Mouse (Mus musculus) lung, adult 2 months (tissue): ENCODE measurements around the gene Ntng1. TPM values are rescaled to one million over a fixed set of nuclear protein-coding genes. Genes with fewer than 3 reads are reported as not detected.
A peak's percentile ranks its signal among the peaks of the same experiment; 100 is the strongest.

ENCODE experiments used
- DNase-seq: peaks from one replicate; pipeline ENCODE4 v3.0.0; 2022
- H3K4me1 ChIP-seq: fragments of 200-500 bp; 2 replicates; pipeline ENCODE4 v1.6.1; 2011; ENCODE audit warnings: low read length; ENCODE audit not compliant: control insufficient read depth, insufficient read depth
- H3K4me3 ChIP-seq: fragments of 200-500 bp; replicated peaks from 2 replicates; pipeline ENCODE3; 2011; ENCODE audit warnings: low read depth, mild to moderate bottlenecking, control low read depth, low read length; ENCODE audit errors: extremely low read depth
- CTCF ChIP-seq: fragments of 200-500 bp; IDR thresholded peaks from 2 replicates; pipeline ENCODE4 v1.5.1; 2011; ENCODE audit warnings: mild to moderate bottlenecking, low read length, control low read depth; ENCODE audit not compliant: insufficient read depth
- POLR2A ChIP-seq: fragments of 200-500 bp; IDR thresholded peaks from 2 replicates; pipeline ENCODE4 v1.6.1; 2011; ENCODE audit warnings: low read depth, mild to moderate bottlenecking, control low read depth, low read length, borderline replicate concordance; ENCODE audit errors: extremely low read depth
- WGBS: fragments of 180-500 bp; shearing (Covaris S2); methylation state at CpG from one replicate; pipeline ENCODE4 v1.1.7; 2018; 5-methylcytosine and 5-hydroxymethylcytosine counted together
- polyA plus RNA-seq: library from polyadenylated mRNA; depleted of rRNA; stranded (reverse); fragments of >200 nt; gene quantifications from 2 replicates; pipeline ENCODE4 v1.2.3, GENCODE M21; 2012; rRNA removed

Ntng1 gene
- polyA plus RNA-seq = 0.02 and 0.58 TPM in 2 replicates

DNA sequence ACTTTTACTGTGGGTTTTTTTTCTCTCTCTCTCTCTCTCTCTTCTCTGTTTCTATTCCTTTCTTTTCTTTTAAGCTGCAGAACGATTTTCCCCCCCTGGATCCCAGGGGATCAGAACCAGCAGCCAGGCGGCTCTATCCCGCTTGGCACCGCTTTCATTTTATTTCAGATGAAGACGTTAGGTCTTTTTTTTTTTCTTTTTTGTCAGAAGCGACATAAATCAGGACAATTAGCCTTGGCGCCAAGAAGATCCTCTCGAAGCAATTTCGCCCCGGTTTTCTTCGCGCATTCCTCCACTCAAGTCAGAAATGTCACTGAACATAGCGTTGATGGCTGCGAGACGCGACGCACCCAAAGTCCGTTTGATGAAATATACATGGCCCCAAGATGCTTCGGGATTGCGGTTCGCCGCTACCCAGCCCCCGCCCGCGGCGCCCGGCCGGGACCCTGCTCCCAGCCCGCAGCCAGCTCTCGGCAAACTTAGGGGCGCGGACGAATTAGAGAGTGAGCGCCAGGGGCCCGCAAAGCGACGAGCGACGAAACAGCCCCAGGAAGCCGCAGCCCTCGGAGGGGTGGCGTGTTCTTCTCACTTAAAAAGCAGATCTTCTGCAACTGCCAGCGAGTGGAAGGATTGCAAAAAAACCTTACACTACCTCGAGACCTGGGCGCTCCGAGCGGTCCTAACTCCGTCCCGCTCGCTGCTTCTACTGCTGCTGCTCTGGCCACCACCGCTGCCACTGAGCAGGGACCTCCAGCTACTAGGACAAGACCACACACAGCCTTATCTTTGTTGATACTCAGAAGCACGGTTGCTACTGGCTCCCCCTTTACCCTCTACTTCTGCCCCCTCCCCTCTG lies at the start of gene Ntng1:
TSS of gene Ntng1 (minus strand) at position 806 of the 856 bp plus-strand sequence.
- TF ChIP-seq POLR2A = no peak
- no peak for TF ChIP-seq CTCF
- DNase-seq = no peak
- Histone ChIP-seq H3K4me3 (peak within 1 kb of the TSS; percentile 45), H3K4me1 (peaks cover 3% of the 10 kb centered on the region)
- 1% methylated on average over 52 of the region's 52 CpGs for WGBS

DNA sequence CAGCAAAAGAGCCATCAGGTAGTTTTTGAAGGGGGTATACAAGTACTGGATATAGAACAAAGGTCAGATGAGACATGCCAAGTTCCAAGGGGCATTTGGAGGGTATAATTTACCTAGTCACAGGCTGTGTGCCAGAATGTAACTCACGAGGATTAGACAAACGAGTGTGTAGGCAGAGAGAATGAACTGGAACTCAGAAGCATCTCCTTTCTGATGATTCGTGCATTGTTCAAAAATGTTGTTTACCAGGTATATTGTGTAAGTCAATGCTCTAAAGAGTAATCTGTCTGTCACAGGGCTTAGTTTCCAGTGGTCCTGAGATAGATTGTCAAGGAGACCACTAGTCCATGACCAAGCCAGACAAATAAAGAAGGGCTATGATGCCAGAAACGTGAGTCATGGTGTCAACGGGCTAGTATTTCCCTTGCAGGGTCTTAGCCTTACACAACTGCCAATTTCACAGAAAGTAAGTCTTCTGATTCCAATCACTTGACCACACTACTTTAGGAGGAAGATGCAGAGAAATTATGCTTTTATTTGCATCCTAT lies 43.7 kb upstream of the Ntng1 start:
- Histone ChIP-seq H3K4me3 (no peak overlapping the region), H3K4me1 (no peaks in the 10 kb centered on the region)
- 74% methylated on average over 5 of the region's 5 CpGs for WGBS
- TF ChIP-seq POLR2A (no peak), CTCF (no peak)
- DNase-seq = no peak

DNA sequence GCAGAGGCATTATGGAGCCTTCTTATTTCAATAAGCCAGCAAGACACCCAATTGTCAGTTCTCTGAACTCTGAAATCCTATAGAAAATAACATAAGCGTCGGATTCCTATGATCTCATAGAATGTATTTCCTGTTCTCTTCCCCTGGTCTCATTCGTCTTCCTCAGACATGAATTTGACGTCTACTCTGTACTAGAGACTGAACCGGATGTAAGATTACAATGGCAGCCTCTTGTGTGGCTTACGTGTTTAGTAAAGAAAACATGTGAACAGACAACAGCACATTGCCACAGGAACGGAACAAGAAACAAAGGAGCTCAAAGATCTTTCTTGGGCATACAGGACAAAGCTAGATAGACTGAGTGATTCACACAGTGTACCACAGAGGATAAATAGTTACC lies 5.3 kb upstream of the Ntng1 start:
- 36% methylated on average over 7 of the region's 7 CpGs for WGBS
- H3K4me3 ChIP-seq = no peak overlapping the region
- no peak for TF ChIP-seq POLR2A
- TF ChIP-seq CTCF = no peak
- DNase-seq = no peak
- H3K4me1 ChIP-seq = no peaks in the 10 kb centered on the region

DNA sequence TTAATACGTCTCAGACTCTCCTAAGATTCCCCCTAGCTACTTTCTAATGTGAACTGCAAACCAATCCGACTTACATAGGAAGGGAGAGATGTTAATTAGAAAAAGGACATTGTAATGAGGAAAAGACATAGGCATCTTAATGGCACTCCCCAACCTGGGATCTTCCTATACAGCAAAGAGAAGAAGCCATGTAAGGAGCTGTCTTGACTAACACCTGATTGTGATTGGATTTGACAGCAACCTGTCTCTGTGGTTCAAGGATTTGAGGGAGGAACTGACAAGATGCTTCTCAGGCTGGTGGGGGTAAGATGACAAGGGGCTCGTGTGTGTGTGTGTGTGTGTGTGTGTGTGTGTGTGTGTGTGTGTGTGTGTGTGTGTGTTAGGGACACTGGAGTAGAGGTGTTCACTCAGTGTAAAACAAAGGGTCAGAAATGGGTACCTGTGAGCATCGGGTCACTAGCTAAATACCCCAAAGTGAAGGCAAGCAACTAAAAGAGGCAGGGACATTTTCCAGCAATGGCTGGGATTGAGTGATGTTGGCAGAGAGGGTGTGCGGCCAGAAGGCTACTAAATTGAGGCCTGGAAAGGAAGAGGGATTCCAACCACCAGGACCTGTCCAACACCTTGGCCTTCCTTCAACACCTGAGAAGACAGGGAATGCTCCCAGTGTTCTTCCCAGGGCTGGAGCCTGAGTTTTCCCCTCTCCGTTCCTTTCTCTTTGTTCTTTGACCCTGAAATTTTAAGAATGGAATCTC lies 667 bp upstream of the Ntng1 start:
- TF ChIP-seq CTCF = no peak
- TF ChIP-seq POLR2A = no peak
- H3K4me1 ChIP-seq = peaks cover 3% of the 10 kb centered on the region
- H3K4me3 ChIP-seq = no peak overlapping the region
- WGBS = 56% methylated on average over 6 of the region's 6 CpGs
- DNase-seq = no peak

DNA sequence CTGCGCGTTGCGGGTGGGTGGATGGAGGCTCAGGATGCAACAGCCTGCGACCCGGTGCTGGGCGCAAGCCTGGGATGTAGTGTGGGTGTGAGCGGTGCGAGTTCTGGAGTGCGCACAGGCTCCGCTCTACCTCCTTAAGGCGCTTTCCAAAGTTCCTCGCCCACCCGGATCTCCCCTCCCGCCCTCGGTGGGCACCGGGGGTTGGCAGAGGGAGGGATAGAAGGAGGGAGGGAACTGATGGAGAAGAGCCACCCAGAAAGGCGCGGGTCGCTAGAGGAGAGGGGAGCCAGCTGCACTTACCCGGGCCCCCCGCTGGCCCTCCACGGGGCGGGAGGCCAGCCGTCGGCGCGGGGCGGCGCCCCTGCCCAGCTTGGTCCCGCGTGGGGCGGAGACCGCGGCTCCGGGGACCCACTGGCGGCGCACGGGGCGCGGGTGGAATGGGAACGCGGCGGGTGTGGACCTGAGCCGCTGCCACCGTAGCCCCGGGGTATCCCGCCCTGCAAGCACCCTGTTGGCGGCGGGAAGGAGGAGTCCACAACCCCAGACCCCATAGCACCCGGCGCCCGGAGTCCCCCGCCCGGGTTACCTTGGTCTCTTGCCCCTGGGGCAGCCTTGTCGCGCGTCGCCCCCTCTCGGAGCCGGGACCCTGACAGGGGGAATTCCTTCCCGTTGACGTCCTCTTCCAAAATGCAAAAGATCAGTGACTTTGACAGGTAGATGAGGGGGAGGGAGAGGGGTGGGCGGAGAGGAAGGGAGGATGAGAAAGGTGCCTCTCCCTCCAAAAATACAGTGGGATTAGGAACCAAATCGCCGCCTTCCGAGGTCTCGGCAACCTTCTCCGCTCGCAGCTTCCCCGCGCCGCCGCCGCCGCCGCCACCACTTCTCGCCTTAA lies 1.3 kb downstream of the Ntng1 start:
- H3K4me1 ChIP-seq = peaks cover 3% of the 10 kb centered on the region
- TF ChIP-seq POLR2A (no peak), CTCF (no peak)
- 1% methylated on average over 76 of the region's 77 CpGs for WGBS
- peak overlapping the region; percentile 49 for H3K4me3 ChIP-seq
- DNase-seq = no peak

DNA sequence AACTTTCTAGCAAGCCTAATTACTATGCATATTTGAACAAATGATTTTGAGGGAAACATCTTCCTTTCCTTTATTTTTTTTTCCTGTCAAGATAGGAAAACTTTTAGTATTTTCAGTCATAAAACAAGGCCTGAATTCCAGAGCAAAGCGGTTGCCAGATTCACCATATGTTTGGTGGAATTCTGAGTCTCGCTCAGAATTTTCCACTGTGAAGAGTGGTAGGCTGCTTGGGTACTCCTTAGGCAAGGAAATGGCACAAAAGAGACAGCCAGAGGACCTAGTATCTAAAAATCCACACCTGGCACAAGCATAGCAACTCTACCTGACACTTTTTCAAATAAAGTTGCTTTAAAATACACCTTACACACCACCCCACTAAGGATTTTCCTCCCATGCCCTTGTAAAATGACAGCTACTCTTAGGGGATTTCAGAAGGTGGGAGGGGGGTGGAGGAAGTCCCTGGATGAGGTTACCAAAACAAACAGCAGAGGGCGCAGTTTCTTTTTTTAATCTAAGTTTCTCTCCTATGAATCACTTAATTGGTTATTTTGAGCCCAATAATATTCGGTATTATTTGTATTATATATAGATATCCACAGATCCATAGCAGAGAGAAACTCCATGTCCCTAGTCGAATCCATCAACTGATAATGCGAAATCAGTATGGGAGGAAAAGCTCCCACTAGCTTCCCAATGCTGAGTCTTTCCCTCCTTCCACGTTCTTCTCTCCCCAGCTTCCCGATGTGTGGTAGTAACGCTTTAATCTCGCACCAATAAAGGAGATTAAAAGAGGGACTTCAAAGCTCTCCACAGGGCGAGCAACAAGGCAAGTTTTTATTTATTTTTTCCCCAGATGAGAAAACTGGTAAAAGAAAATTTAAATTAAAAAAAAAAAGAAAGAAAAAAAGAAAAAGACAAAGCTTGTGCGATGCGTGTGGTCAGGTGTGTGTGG lies 2.2 kb downstream of the Ntng1 start:
- Histone ChIP-seq H3K4me3 (peak overlapping the region; percentile 49), H3K4me1 (peaks cover 3% of the 10 kb centered on the region)
- no peak for DNase-seq
- peak; percentile 7; the same call in 1 of the 2 replicates for TF ChIP-seq CTCF
- no peak for TF ChIP-seq POLR2A
- 3% methylated on average over 13 of the region's 13 CpGs for WGBS

DNA sequence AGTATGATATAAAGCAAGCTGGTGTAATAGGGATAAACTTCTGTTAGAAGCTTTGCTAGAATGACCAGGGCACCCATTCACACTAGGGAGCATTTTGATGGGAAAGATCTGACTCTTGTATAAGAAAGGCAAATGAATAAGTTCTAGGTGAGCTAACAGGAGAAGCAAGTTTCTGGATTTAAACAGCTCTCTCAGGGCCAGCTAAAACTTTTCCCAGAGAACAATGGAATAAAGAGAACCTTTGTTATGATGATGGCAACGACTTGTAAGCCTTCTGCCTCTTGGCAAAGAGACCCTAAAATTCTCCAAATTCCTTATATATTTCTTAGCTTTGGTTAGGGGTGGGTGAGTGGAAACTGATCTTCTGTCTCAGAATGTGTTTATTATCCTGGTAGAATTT lies 7.7 kb downstream of the Ntng1 start:
- no peak for TF ChIP-seq POLR2A
- TF ChIP-seq CTCF = no peak
- Histone ChIP-seq H3K4me1 (no peaks in the 10 kb centered on the region), H3K4me3 (no peak overlapping the region)
- no peak for DNase-seq
- WGBS = 17% methylated on average over 1 of the region's 1 CpGs

DNA sequence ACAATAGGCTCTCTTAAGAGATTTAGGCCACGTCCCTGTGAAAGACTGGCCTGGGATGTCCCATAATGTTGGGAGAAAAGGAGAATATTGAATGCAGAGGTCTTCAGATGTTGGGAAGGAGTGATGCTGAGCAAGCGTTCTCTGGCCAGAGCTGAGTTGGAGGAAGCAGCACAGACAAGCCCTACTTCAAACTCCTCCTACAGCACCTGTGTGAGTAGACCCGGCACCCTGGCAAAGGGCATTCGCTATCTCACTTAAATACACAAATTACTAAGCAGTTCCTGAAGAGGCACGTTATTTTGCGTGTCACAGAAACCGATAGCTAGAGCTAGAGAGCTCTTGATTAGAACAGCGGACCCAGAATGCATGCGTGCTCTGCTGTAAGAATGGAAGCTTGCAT lies 10.7 kb downstream of the Ntng1 start:
- Histone ChIP-seq H3K4me3 (no peak overlapping the region), H3K4me1 (no peaks in the 10 kb centered on the region)
- 60% methylated on average over 9 of the region's 9 CpGs for WGBS
- DNase-seq = no peak
- no peak for TF ChIP-seq CTCF
- TF ChIP-seq POLR2A = no peak

DNA sequence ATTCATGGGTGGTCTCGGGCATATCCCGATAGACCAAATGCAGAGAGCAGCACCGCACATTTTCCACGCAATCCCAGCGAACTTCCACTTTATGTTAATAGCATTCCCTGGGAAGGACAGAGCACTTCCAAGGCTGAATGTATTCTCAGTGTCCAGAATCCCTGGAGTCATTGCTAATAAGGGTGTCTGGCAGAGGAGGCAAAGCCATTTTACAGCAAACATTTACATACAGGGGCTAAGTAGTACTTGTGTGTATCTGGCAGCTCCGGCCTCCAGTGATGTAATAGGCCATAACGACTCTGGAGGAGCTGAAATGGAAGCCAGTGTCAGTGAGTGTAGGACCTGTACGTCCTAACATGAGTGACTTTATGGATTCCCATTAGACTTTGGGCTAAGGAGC lies 11.5 kb downstream of the Ntng1 start:
- no peak overlapping the region for H3K4me3 ChIP-seq
- DNase-seq = no peak
- no peaks in the 10 kb centered on the region for H3K4me1 ChIP-seq
- 74% methylated on average over 8 of the region's 8 CpGs for WGBS
- TF ChIP-seq CTCF (no peak), POLR2A (no peak)
